Mouse (Mus musculus) induced T-regulatory cell, adult 2 months (primary cell): Measurements from ENCODE around the gene Lrrtm1.

Experiments used
- DNase-seq: peaks from one replicate; pipeline ENCODE4 v3.0.0-alpha.2; 2012; ENCODE audit warnings: low read depth

The Lrrtm1 gene

GRCm38 (mm10) chr6:77242601-77243406, at the start of gene Lrrtm1:
TSS of gene Lrrtm1 (plus strand) at chr6:77242689.
- DNase-seq = no peak

GRCm38 (mm10) chr6:77196650-77197049, 45.8 kb upstream of the Lrrtm1 start:
- no peak for DNase-seq

DNA sequence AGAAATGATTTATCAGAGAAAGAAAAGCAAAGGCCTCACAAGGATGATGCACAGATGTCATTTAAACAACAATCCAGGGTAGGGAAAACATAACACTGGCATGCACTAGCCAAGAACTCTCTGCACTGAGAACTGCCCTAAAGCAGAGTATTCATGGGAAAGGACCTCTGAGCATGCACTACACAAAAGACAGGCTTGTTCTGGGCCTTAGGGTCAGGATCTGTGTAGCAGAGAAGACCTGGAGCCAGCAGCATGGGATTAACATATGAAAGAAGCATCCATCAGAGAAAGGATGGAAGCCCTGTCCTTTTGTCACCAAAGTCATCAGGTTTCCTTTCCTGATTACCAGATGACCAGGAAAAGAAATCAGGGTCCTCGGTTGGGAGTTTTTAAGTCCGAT, 43.1 kb upstream of the Lrrtm1 start:
- DNase-seq = no peak

DNA sequence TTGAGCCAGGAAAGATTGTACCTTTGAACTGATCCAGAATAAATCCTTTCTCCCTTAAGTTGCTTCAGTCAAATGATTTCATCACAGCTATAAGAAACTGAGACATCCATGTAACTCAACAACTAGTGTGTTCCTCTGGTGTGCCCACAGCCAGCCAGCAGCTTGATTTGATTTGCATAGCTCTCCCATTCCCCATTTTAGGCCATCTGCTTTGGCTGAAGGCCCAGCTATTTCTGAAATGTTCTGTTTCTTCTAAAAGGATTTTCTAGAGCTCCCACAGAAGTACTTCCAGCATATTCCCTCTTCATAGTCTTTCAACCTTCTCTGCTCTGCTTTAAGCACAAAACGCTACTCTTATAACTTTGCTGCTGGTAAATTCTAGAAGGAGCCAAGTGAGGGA, 33.3 kb upstream of the Lrrtm1 start:
- DNase-seq = no peak

DNA sequence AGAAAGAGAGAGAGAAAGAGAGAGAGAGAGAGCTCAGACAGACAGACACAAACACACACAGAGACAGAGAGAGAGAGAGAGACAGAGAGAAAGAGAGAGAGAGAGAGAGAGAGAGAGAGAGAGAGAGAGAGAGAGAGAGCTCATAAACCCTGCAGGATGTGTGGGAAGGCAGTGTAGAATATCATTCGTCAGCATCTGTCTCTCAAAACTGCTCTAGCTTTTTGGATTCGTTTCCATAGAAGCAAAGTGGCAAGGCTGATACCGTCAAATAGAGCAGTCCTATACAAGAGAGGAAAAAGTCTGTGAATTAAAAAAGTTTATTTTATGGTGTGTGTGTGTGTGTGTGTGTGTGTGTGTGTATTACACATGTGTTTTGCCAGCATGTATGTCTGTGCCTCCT, 32.6 kb upstream of the Lrrtm1 start:
- no peak for DNase-seq

- DNase-seq = no peak
Measured at GRCm38 (mm10) chr6:77213757-77214409, 28.6 kb upstream of the Lrrtm1 start.

DNA sequence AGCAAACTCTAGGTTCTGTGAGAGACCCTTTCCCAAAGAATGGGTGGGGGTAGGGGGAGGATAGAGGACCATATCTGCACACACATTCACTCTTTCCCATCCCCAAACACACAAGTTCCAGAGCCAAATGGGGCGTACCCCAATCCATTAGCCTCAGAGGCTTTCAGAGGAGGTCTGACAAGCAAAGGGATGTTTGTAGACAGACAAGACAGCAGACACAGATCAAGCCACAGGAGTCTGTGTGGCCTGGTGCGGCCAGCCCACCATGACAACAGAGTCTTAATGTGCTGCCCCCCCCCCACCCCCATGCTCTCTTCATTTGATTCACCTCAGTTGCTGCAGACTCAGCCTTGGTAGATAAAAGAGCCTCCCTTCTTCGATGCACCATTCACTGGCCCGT, 27.2 kb upstream of the Lrrtm1 start:
- no peak for DNase-seq

DNA sequence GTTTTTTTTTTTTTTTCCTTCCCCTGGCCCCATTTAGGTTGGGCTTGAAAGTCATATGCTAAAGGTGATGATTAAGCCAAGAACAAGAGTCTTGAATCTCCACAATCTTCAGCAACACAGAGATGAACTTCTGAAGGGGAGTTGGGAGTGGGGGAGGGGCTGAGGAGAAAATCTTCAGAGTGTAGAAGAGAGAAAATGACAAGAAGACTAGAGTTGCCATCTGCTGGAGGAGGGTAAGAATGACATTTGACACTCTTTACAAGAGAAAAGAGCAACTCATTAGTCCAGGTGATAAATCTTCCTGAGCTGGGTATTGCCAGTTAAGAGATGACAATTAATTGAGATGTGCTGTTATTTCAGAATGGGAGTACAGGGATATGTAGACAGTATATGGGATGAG, 23.6 kb upstream of the Lrrtm1 start:
- no peak for DNase-seq

DNA sequence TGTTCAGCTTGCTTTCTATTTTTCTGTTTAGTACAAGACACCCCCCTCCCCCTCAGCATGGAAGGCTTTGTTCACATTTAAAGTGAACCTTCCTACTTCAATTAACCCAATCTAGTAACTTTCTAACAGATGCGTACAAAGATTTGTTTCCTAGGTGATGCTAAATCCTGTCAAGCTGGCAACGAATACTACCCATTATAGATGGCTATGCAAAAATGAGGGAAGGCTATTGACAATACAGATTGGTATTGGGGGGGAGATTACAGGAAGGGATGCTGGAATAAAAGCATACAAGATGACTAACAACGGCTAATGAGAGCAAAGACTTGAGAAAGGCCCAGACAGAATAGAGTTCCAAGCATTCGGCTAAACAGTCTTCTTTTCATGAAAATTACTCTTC, 21.7 kb upstream of the Lrrtm1 start:
- DNase-seq = no peak

DNA sequence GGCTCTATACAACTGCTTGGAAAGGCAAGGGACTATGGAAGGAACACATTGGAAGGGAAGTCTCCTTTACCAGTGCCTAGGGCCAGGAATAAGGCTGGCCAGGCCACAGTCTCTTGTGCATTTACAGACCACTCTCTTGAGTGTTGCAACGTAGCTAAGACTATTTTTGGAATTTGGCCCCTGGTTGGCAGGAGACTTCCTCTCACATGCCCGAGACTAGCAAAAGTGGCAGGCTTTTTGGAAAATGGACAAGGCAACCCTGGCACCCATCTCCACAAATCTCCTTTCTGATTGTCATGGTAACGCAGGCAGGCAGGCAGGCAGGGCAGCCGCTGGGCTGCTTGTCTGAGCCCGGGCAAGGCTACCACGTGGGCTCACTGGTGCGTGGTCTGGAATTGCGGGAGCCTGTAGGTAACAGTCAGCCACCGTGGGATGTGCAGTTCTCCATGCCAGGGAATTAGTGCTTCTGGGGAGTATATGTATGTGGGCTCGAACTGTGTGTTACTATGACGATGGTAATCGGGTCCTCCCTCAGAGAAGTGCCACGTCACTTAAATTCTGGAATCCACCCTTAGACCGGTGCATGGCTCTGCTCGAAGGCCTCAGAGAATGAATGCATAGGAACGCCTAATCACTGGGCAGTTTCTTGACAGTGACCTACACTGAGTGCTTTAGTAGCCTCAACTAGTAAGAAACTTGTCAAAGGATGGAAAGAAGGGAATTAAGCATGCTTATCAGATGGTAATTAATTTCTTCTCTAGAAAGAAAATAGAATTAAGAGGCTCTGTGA, 19.4 kb upstream of the Lrrtm1 start:
- no peak for DNase-seq

DNA sequence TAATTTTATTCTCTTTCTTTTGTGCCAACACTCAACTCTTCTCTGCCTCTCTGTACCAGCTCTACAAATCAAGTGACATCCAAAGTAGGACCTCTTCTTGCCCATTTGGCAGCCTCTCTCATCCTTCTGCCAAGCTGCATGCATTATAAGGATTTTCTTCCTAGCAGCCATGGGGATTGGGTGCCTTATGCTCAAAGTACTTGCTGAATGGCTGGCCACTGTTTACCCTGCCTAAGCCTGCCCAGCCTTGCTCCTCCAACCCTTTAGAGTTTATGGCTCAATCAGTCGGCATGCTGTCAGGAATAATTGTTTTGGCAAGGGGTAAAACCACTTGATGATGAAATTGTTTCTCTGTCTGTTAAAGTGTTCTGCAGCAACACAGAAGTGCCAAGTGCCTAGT, 2.1 kb upstream of the Lrrtm1 start:
- DNase-seq = no peak

DNA sequence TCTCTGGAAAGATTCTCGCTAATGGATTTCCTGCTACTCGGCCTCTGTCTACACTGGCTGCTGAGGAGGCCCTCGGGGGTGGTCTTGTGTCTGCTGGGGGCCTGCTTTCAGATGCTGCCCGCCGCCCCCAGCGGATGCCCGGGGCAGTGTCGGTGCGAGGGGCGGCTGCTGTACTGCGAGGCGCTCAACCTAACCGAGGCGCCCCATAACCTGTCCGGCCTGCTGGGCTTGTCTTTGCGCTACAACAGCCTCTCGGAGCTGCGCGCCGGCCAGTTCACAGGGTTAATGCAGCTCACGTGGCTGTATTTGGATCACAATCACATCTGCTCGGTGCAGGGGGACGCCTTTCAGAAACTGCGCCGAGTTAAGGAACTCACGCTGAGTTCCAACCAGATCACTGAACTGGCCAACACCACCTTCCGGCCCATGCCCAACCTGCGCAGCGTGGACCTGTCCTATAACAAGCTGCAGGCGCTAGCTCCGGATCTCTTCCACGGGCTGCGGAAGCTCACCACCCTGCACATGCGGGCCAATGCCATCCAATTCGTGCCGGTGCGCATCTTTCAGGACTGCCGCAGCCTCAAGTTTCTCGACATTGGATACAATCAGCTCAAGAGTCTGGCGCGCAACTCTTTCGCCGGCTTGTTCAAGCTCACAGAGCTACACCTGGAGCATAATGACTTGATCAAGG, 1.2 kb downstream of the Lrrtm1 start:
- no peak for DNase-seq

DNA sequence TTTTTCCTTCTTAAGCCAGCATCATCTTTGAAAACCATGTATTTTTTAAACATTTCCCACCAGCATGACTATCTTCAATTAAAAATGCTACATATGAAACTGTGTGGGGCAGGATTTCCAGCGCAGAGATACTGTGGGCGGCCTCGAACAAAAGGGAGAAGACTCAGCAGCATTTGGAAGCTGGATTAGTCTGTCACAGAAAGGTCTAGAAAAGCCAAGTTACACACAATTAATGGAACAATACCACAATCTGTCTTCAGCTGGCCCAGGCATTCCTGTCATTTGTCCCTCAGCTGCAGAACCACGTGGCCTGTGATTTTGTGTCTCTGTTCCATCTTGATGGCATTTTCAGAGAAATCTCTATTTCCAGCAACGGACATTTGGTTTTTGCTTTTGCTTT, 11.0 kb downstream of the Lrrtm1 start:
- DNase-seq = no peak

DNA sequence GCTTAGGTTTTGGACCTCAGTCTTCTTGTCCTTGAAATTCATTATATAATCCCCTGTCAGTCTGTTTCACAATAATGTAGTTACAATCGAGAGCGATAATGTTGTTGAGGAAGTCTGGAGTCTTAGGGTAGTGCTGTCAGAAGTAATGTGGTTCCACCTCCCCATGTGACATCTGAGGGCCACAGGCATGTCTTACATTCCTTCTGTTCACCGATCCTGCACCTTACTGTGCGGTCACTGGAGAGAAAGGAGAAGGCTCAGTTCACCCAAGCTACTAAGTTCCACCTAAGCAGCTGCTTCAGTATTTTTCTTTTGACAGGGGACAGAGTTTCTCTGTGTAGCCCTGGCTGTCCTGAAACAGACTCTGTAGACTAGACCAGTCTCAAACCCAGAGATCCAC, 13.9 kb downstream of the Lrrtm1 start:
- no peak for DNase-seq

DNA sequence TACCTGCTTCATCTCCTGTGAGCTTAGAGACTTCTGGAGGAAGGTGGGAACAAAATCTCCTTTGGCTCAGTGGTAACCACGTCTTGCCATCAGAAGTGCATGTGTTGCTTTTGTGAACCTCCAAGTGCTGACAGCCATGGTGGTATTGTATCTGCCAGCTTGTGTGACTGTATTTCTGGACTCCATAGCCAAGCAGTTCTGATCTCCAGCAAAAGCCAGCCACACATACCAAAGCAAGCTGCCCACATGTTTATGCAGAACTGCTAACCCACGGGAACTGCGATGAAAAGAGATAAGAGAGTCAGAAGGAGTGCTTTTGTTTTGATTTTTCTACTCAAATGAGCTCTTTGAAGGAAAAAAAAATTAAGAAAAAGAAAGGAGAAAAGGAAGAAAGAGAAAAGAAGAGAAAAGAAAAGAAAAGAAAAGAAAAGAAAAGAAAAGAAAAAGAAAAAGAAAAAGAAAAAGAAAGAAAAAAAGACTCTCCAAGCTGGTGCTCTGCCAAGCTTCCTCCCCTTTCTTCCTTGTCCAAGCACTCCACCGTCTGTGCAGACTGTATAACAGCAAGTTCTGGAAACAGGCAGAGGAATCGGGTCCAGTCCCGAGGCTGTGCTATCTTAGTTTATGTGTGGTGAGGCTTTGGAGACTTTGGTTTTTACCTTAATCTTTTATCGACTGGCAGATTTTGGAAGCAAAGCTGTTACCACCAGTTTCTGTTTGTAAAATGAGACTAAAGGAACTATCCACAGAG, 15.0 kb downstream of the Lrrtm1 start:
- DNase-seq = no peak

DNA sequence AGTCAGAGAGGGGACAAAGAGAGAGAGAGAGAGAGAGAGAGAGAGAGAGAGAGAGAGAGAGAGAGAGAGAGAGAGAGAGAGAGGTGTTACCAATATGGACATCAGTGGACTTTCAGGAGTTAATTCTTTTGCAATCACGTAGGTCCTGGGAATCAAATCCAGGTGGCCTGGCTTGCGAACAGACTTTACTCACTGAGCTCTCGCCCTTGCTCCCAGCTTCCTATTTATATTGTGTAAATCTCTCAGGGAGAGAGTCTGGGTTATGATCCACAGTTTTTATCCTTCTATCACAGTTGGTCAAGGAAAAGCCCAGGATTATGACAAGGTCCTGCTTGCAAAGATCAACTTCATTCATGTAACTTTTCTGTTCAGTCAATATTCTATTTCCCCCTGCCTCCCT, 22.7 kb downstream of the Lrrtm1 start:
- no peak for DNase-seq

DNA sequence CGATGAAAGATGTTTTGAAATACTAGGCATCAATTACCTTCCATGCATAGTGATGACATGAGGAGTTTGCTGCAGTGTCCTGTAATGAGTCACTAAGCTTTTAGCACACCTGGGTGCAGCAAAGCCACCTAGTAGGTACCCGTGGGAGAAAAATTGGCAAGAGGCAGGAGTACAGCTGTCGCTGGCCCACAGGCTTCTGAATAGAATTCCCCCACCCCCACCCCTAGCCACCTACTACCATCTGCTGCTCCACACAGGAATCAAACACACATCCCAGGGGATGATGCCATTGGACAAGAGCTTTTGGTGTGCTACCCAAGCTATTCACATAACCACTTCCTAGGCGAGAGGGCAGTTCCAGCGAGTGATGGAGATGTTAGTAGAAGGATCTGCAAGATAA, 36.3 kb downstream of the Lrrtm1 start:
- DNase-seq = no peak

DNA sequence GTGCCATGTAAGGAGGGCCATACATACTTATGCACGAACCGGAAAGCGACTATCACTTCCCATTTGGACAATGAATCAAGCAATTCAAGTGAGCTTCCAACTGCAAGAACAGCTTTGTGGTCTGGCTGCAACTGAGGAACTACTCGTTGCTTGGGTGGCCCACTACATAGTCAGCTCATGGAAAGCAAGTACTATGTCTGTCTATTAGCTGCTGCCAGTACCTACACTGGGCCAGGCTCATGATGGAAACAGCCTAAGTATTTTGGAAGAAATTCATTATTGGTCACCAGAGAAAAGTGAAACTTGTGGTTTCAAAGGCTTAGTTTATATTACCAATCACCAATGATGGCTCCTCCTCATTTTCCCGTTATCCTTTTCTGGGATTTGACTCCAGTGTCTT, 43.8 kb downstream of the Lrrtm1 start:
- no peak for DNase-seq

DNA sequence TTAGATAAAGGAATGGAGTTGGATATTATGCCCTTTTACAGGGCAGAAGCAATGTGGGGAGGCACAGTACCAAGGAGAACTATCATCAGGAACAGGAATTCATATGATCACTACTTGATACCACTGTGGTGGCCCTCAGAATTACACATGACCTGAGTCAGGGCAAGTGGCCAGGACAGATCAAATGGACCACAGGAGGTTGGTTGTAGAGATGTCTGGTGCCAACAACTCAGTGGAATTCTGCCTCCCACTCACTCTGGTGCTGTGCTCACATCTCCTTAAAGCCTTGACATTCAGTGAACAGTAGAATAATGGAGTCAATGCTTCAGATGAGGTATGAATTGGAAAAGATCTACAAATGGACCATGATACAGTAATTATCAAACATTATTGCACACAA, 45.9 kb downstream of the Lrrtm1 start:
- no peak for DNase-seq

DNA sequence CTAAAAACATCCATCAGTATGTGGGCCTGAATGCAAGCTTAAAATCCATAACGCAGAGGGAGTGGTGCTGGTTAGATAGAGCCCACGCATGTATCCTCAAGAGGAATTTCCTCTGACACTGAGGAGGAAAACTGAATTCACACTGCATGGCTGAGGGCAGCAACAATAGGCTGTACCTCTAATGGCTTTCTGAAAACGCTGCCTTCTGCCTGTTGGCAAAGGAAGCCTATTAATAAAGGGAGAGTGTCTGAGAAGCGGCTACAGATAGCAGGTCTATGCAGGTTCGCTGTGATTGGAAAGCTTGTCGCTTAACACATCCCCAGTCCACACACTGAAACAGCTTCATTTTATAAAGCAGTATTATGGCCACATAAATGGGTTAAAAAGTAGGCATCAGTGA, 48.9 kb downstream of the Lrrtm1 start:
- DNase-seq = no peak

- DNase-seq = no peak
Measured at GRCm38 (mm10) chr6:77301305-77301704, 58.8 kb downstream of the Lrrtm1 start.

DNA sequence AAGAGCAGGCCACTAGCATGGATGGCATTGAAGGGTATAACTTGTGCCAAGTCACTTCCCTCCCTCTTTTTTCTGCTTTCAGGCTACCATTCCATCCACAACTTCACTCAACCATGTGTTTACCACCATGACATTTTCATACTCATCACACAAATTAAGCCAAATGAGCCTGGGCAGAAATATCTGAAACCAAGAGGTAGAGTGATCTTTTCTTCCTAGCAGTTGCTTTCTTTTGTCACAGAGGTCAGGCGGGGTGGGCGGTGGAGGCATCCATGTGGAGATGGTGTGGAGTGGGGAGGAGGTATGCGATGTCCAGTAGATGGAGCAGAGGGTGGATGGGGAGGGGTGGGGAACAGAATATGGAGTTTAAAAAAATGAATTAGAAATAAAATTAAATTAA, 64.3 kb downstream of the Lrrtm1 start:
- no peak for DNase-seq
